Mouse (Mus musculus) liver, embryonic 14.5 days (tissue): ENCODE results near the gene Slc44a1. TPM values are rescaled to one million over a fixed set of nuclear protein-coding genes. Genes with fewer than 3 reads are reported as not detected.

ENCODE experiments used
- ATAC-seq: fragments of 200-750 bp; cut with Nextera tagmentation; 2 replicates; pipeline ENCODE4 v1.8.0; 2017; ENCODE audit warnings: moderate number of reproducible peaks, mild to moderate bottlenecking, moderate library complexity; ENCODE audit not compliant: insufficient read depth
- DNase-seq, 3 experiments: peaks; one replicate each; pipeline ENCODE4 v3.0.0-alpha.2; 2012 to 2013; ENCODE audit warnings: low read depth in 3 of 3, low spot score in 3 of 3
- H3K27ac ChIP-seq: fragments of 300-500 bp; sonication (generic); 2 replicates; pipeline ENCODE4 v1.5.1; 2014; ENCODE audit warnings: moderate library complexity, mild to moderate bottlenecking, control low read depth, inconsistent platforms
- H3K27me3 ChIP-seq: fragments of 300-500 bp; sonication (generic); 2 replicates; pipeline ENCODE4 v1.6.1; 2014; ENCODE audit warnings: mild to moderate bottlenecking, low read length, moderate library complexity; ENCODE audit not compliant: control insufficient read depth, insufficient read depth
- H3K36me3 ChIP-seq: fragments of 300-500 bp; sonication (generic); replicated peaks from 2 replicates; pipeline ENCODE4 v1.6.1; 2014; ENCODE audit warnings: low read depth; ENCODE audit not compliant: control insufficient read depth, insufficient read depth
- H3K4me1 ChIP-seq, 2 experiments: fragments of 200-500 bp in 1 of 2; fragments of 300-500 bp in 1 of 2; sonication (generic) in 1 of 2; replicated peaks; 2 replicates each; pipeline ENCODE4 v1.6.1; 2012 to 2014; ENCODE audit warnings: antibody characterized with exemption in 1 of 2, inconsistent platforms in 1 of 2, low read length in 1 of 2; ENCODE audit not compliant: control insufficient read depth in 2 of 2, insufficient read depth in 2 of 2
- H3K4me2 ChIP-seq: fragments of 300-500 bp; sonication (generic); 2 replicates; pipeline ENCODE4 v1.6.1; 2014; ENCODE audit warnings: low read depth, mild to moderate bottlenecking, control low read depth, moderate library complexity
- H3K4me3 ChIP-seq, 2 experiments: fragments of 200-500 bp in 1 of 2; fragments of 300-500 bp in 1 of 2; sonication (generic) in 1 of 2; 2 replicates each; pipeline ENCODE4 v1.5.1; 2012 to 2014; ENCODE audit warnings: low read depth in 2 of 2, low read length in 2 of 2, mild to moderate bottlenecking in 2 of 2, control low read depth in 1 of 2, inconsistent platforms in 1 of 2, moderate library complexity in 1 of 2; ENCODE audit not compliant: insufficient read depth in 1 of 2
- H3K9ac ChIP-seq: fragments of 300-500 bp; sonication (generic); replicated peaks from 2 replicates; pipeline ENCODE4 v1.6.1; 2014; ENCODE audit warnings: mild to moderate bottlenecking, control low read depth, moderate library complexity
- H3K9me3 ChIP-seq: fragments of 300-500 bp; sonication (generic); 2 replicates; pipeline ENCODE4 v1.6.1; 2016; ENCODE audit warnings: low read length, mixed read lengths; ENCODE audit not compliant: control insufficient read depth
- CTCF ChIP-seq: IDR thresholded peaks from 2 replicates; pipeline ENCODE4 v1.5.1; 2016; ENCODE audit warnings: antibody characterized with exemption, low read depth, control low read depth
- EP300 ChIP-seq: IDR thresholded peaks from 2 replicates; pipeline ENCODE4 v1.6.1; 2016; ENCODE audit warnings: antibody characterized with exemption, low read depth
- WGBS: fragments of 180-500 bp; shearing (Covaris S2); extraction: QIAGEN DNeasy Blood & Tissue Kit; methylation state at CpG from one replicate; pipeline ENCODE4 v1.1.7; 2014; ENCODE audit not compliant: insufficient replicate concordance; 5-methylcytosine and 5-hydroxymethylcytosine counted together
- polyA plus RNA-seq, 2 experiments: library from polyadenylated mRNA; depleted of rRNA in 1 of 2; stranded (reverse) in 1 of 2; unstranded in 1 of 2; fragments of >200 nt; fragmentation: Nextera tagmentation in 1 of 2; extraction: Ambion mirVana in 1 of 2; gene quantifications; 2 replicates each; pipeline versions ENCODE4 v1.2.1 to v1.2.3; 2012 to 2014

The Slc44a1 gene
- polyA plus RNA-seq, 2 experiments = 7.7 to 12.6 TPM

GRCm38 (mm10) chr4:53430522-53430921 lies 9.7 kb upstream of the Slc44a1 start:
- TF ChIP-seq EP300 = no peak
- TF ChIP-seq CTCF = no peak
- 63% methylated on average over 6 of the region's 6 CpGs for WGBS
- Histone ChIP-seq H3K4me3 (no peak overlapping the region), H3K27ac (no peak overlapping the region), H3K9me3 (no peaks in the 10 kb centered on the region), H3K4me1 (peaks cover 18 to 23% of the 10 kb centered on the region in 2 experiments), H3K27me3 (no peaks in the 10 kb centered on the region), H3K4me2 (no peak overlapping the region), H3K36me3 (no peaks in the 10 kb centered on the region), H3K9ac (no peak overlapping the region)
- DNase-seq (no peak), ATAC-seq (no peak)

GRCm38 (mm10) chr4:53431585-53432234 lies 8.5 kb upstream of the Slc44a1 start:
- peak; percentile 100 for ATAC-seq

GRCm38 (mm10) chr4:53437110-53437755 lies 3.0 kb upstream of the Slc44a1 start:
- ATAC-seq (no peak), DNase-seq (no peak)
- TF ChIP-seq CTCF (no peak), EP300 (no peak)
- no peak overlapping the region for H3K9ac ChIP-seq
- H3K36me3 ChIP-seq = no peaks in the 10 kb centered on the region
- H3K27ac ChIP-seq = no peak overlapping the region
- WGBS = 73% methylated on average over 10 of the region's 10 CpGs
- H3K4me2 ChIP-seq = no peak overlapping the region
- peaks cover 17 to 21% of the 10 kb centered on the region in 2 experiments for H3K4me1 ChIP-seq
- peaks cover 20% of the 10 kb centered on the region for H3K27me3 ChIP-seq
- no peaks in the 10 kb centered on the region for H3K9me3 ChIP-seq
- H3K4me3 ChIP-seq = no peak overlapping the region

More at GRCm38 (mm10) chr4:53431585-53432234, 8.5 kb upstream of the Slc44a1 start:
- peak overlapping the region; percentile 44 for H3K4me2 ChIP-seq
- peak overlapping the region; percentile 28 for H3K9ac ChIP-seq
- TF ChIP-seq CTCF = no peak
- peak; percentile 97 for TF ChIP-seq EP300
- no peaks in the 10 kb centered on the region for H3K9me3 ChIP-seq
- peak; percentile 73 to 77 (median 77) for DNase-seq
- no peak overlapping the region for H3K4me3 ChIP-seq
- H3K27ac ChIP-seq = peak overlapping the region; percentile 58
- no peaks in the 10 kb centered on the region for H3K36me3 ChIP-seq
- H3K4me1 ChIP-seq = peaks cover 18 to 23% of the 10 kb centered on the region in 2 experiments
- no peaks in the 10 kb centered on the region for H3K27me3 ChIP-seq
- 42% methylated on average over 9 of the region's 10 CpGs for WGBS

GRCm38 (mm10) chr4:53438386-53438785 lies 1.8 kb upstream of the Slc44a1 start:
- no peaks in the 10 kb centered on the region for H3K36me3 ChIP-seq
- no peaks in the 10 kb centered on the region for H3K9me3 ChIP-seq
- H3K27ac ChIP-seq = peak overlapping the region; percentile 4; the same call in 1 of the 2 replicates
- DNase-seq (no peak), ATAC-seq (no peak)
- H3K27me3 ChIP-seq = peaks cover 32% of the 10 kb centered on the region
- WGBS = 63% methylated on average over 2 of the region's 2 CpGs
- peak overlapping the region; percentile 82 for H3K4me2 ChIP-seq
- H3K4me1 ChIP-seq = peaks cover 11 to 15% of the 10 kb centered on the region in 2 experiments
- H3K9ac ChIP-seq = no peak overlapping the region
- TF ChIP-seq EP300 (no peak), CTCF (no peak)
- H3K4me3 ChIP-seq = no peak overlapping the region

GRCm38 (mm10) chr4:53438836-53439480 lies 1.3 kb upstream of the Slc44a1 start:
- H3K4me2 ChIP-seq = peak overlapping the region; percentile 82
- DNase-seq = no peak
- H3K4me3 ChIP-seq = peak overlapping the region in 1 of 2 experiments; percentile 75; a peak in 2 of 4 replicates
- peak overlapping the region; percentile 33 for H3K27ac ChIP-seq
- peaks cover 33% of the 10 kb centered on the region for H3K27me3 ChIP-seq
- H3K4me1 ChIP-seq = peaks cover 11 to 15% of the 10 kb centered on the region in 2 experiments
- no peaks in the 10 kb centered on the region for H3K36me3 ChIP-seq
- H3K9ac ChIP-seq = peak overlapping the region; percentile 81
- TF ChIP-seq CTCF (no peak), EP300 (peak; percentile 53; the same call in 1 of the 2 replicates)
- WGBS = 64% methylated on average over 7 of the region's 7 CpGs
- H3K9me3 ChIP-seq = no peaks in the 10 kb centered on the region
- ATAC-seq = no peak
